Mouse (Mus musculus): ENCODE results near the gene Cebpe. TPM values are rescaled to one million over a fixed set of nuclear protein-coding genes. Genes with fewer than 3 reads are reported as not detected.
A peak's percentile ranks its signal among the peaks of the same experiment; 100 is the strongest.

Gene Cebpe
- polyA plus RNA-seq, 1 experiment: not detected

- no peak overlapping the region for H3K9ac ChIP-seq (ENCODE audit: low read depth, poor library complexity, severe bottlenecking)
- H3K4me3 ChIP-seq (ENCODE audit: low read depth, low read length): no peak overlapping the region
- no peak overlapping the region for H3K27ac ChIP-seq (ENCODE audit: insufficient read depth, low read length)
- no peaks in the 10 kb centered on the region for H3K36me3 ChIP-seq (ENCODE audit: control insufficient read depth, insufficient read depth, low read length, poor library complexity, severe bottlenecking)
- H3K4me1 ChIP-seq (ENCODE audit: control insufficient read depth, insufficient read depth, low read length): no peaks in the 10 kb centered on the region
- H3K27me3 ChIP-seq (ENCODE audit: control insufficient read depth, insufficient read depth, low read length, poor library complexity, severe bottlenecking): no peaks in the 10 kb centered on the region
- TF ChIP-seq CTCF (IDR thresholded peaks at IDR 0.05; ENCODE audit: low read depth, low read length) (no peak), EP300 (IDR thresholded peaks at IDR 0.05; ENCODE audit: insufficient read depth, low read depth, low read length) (no peak), POLR2A (IDR thresholded peaks at IDR 0.05; ENCODE audit: insufficient read depth, low read length) (no peak)
- H3K9me3 ChIP-seq (replicated peaks; ENCODE audit: control insufficient read depth, insufficient read depth, low read length, poor library complexity, severe bottlenecking): no peaks in the 10 kb centered on the region
These were observed 3.4 kb upstream of the Cebpe start for GRCm38 (mm10) chr14:54715402-54715801.

GRCm38 (mm10) chr14:54714617-54715081, 2.7 kb upstream of the Cebpe start:
- Histone ChIP-seq H3K9ac (ENCODE audit: low read depth, poor library complexity, severe bottlenecking) (peak overlapping the region; percentile 1; the same call in 1 of the 2 replicates), H3K4me3 (ENCODE audit: low read depth, low read length) (peak overlapping the region; percentile 13), H3K27me3 (ENCODE audit: control insufficient read depth, insufficient read depth, low read length, poor library complexity, severe bottlenecking) (no peaks in the 10 kb centered on the region), H3K4me1 (ENCODE audit: control insufficient read depth, insufficient read depth, low read length) (no peaks in the 10 kb centered on the region), H3K36me3 (ENCODE audit: control insufficient read depth, insufficient read depth, low read length, poor library complexity, severe bottlenecking) (no peaks in the 10 kb centered on the region), H3K9me3 (replicated peaks; ENCODE audit: control insufficient read depth, insufficient read depth, low read length, poor library complexity, severe bottlenecking) (no peaks in the 10 kb centered on the region), H3K27ac (ENCODE audit: insufficient read depth, low read length) (no peak overlapping the region)
- TF ChIP-seq POLR2A (IDR thresholded peaks at IDR 0.05; ENCODE audit: insufficient read depth, low read length) (no peak), EP300 (IDR thresholded peaks at IDR 0.05; ENCODE audit: insufficient read depth, low read depth, low read length) (no peak), CTCF (IDR thresholded peaks at IDR 0.05; ENCODE audit: low read depth, low read length) (no peak)

GRCm38 (mm10) chr14:54714121-54714520, 2.1 kb upstream of the Cebpe start:
- H3K4me1 ChIP-seq (ENCODE audit: control insufficient read depth, insufficient read depth, low read length): no peaks in the 10 kb centered on the region
- H3K27ac ChIP-seq (ENCODE audit: insufficient read depth, low read length): no peak overlapping the region
- H3K9me3 ChIP-seq (replicated peaks; ENCODE audit: control insufficient read depth, insufficient read depth, low read length, poor library complexity, severe bottlenecking): no peaks in the 10 kb centered on the region
- 0 out of 2 replicates have a peak overlapping the region, but pooled peaks have one; percentile 30 for H3K4me3 ChIP-seq (ENCODE audit: low read depth, low read length)
- no peaks in the 10 kb centered on the region for H3K36me3 ChIP-seq (ENCODE audit: control insufficient read depth, insufficient read depth, low read length, poor library complexity, severe bottlenecking)
- H3K9ac ChIP-seq (ENCODE audit: low read depth, poor library complexity, severe bottlenecking): no peak overlapping the region
- no peaks in the 10 kb centered on the region for H3K27me3 ChIP-seq (ENCODE audit: control insufficient read depth, insufficient read depth, low read length, poor library complexity, severe bottlenecking)
- TF ChIP-seq EP300 (IDR thresholded peaks at IDR 0.05; ENCODE audit: insufficient read depth, low read depth, low read length): no peak
- TF ChIP-seq POLR2A (IDR thresholded peaks at IDR 0.05; ENCODE audit: insufficient read depth, low read length): no peak
- no peak for TF ChIP-seq CTCF (IDR thresholded peaks at IDR 0.05; ENCODE audit: low read depth, low read length)

- Histone ChIP-seq H3K9me3 (replicated peaks; ENCODE audit: control insufficient read depth, insufficient read depth, low read length, poor library complexity, severe bottlenecking) (no peaks in the 10 kb centered on the region), H3K9ac (ENCODE audit: low read depth, poor library complexity, severe bottlenecking) (no peak overlapping the region), H3K4me3 (ENCODE audit: low read depth, low read length) (no peak overlapping the region), H3K4me1 (ENCODE audit: control insufficient read depth, insufficient read depth, low read length) (no peaks in the 10 kb centered on the region), H3K27me3 (ENCODE audit: control insufficient read depth, insufficient read depth, low read length, poor library complexity, severe bottlenecking) (no peaks in the 10 kb centered on the region), H3K36me3 (ENCODE audit: control insufficient read depth, insufficient read depth, low read length, poor library complexity, severe bottlenecking) (no peaks in the 10 kb centered on the region), H3K27ac (ENCODE audit: insufficient read depth, low read length) (no peak overlapping the region)
- TF ChIP-seq POLR2A (IDR thresholded peaks at IDR 0.05; ENCODE audit: insufficient read depth, low read length) (no peak), CTCF (IDR thresholded peaks at IDR 0.05; ENCODE audit: low read depth, low read length) (no peak), EP300 (IDR thresholded peaks at IDR 0.05; ENCODE audit: insufficient read depth, low read depth, low read length) (no peak)
These were observed 887 bp upstream of the Cebpe start for GRCm38 (mm10) chr14:54712861-54713260.

- Histone ChIP-seq H3K9ac (ENCODE audit: low read depth, poor library complexity, severe bottlenecking) (no peak overlapping the region), H3K9me3 (replicated peaks; ENCODE audit: control insufficient read depth, insufficient read depth, low read length, poor library complexity, severe bottlenecking) (no peaks in the 10 kb centered on the region), H3K27ac (ENCODE audit: insufficient read depth, low read length) (no peak overlapping the region), H3K4me3 (ENCODE audit: low read depth, low read length) (no peak overlapping the region), H3K27me3 (ENCODE audit: control insufficient read depth, insufficient read depth, low read length, poor library complexity, severe bottlenecking) (no peaks in the 10 kb centered on the region), H3K4me1 (ENCODE audit: control insufficient read depth, insufficient read depth, low read length) (no peaks in the 10 kb centered on the region), H3K36me3 (ENCODE audit: control insufficient read depth, insufficient read depth, low read length, poor library complexity, severe bottlenecking) (no peaks in the 10 kb centered on the region)
- TF ChIP-seq POLR2A (IDR thresholded peaks at IDR 0.05; ENCODE audit: insufficient read depth, low read length): no peak
- no peak for TF ChIP-seq EP300 (IDR thresholded peaks at IDR 0.05; ENCODE audit: insufficient read depth, low read depth, low read length)
- TF ChIP-seq CTCF (IDR thresholded peaks at IDR 0.05; ENCODE audit: low read depth, low read length): no peak
These were observed 2.9 kb downstream of the Cebpe start for GRCm38 (mm10) chr14:54709054-54709453.

- no peak overlapping the region for H3K9ac ChIP-seq (ENCODE audit: low read depth, poor library complexity, severe bottlenecking)
- H3K4me1 ChIP-seq (ENCODE audit: control insufficient read depth, insufficient read depth, low read length): no peaks in the 10 kb centered on the region
- H3K27ac ChIP-seq (ENCODE audit: insufficient read depth, low read length): no peak overlapping the region
These were observed 5.2 kb downstream of the Cebpe start for GRCm38 (mm10) chr14:54706589-54707320.

More at GRCm38 (mm10) chr14:54706589-54707320, 5.2 kb downstream of the Cebpe start:
- Histone ChIP-seq H3K27me3 (ENCODE audit: control insufficient read depth, insufficient read depth, low read length, poor library complexity, severe bottlenecking) (no peaks in the 10 kb centered on the region), H3K36me3 (ENCODE audit: control insufficient read depth, insufficient read depth, low read length, poor library complexity, severe bottlenecking) (no peaks in the 10 kb centered on the region), H3K9me3 (replicated peaks; ENCODE audit: control insufficient read depth, insufficient read depth, low read length, poor library complexity, severe bottlenecking) (no peaks in the 10 kb centered on the region), H3K4me3 (ENCODE audit: low read depth, low read length) (no peak overlapping the region)
- TF ChIP-seq POLR2A (IDR thresholded peaks at IDR 0.05; ENCODE audit: insufficient read depth, low read length): no peak
- no peak for TF ChIP-seq CTCF (IDR thresholded peaks at IDR 0.05; ENCODE audit: low read depth, low read length)
- no peak for TF ChIP-seq EP300 (IDR thresholded peaks at IDR 0.05; ENCODE audit: insufficient read depth, low read depth, low read length)
